Mouse (Mus musculus): ENCODE results near the gene Ssbp3.

DNA sequence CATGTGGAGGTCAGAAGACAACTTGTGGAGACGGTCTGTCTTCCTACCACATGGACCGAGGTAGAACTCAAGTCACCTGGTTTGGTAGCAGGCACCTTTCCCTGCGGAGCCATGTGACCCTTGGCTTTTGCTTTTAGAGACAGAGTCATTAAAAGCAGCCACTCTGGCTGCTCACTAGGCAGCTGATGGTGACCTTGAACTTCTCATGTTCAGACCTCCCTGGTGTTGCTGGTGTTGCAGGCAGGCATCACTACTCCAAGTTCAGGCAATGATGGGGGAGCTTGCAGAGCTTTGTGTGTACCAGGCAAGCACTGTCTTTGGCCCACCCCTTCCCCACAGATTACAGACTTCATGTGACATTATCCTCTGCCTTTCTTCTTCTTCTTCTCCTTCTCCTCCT lies 11.0 kb upstream of the Ssbp3 start:
- TF ChIP-seq CTCF (IDR thresholded peaks at IDR 0.05; ENCODE audit: borderline replicate concordance, insufficient read depth, low read length), result no peak
- no peak for TF ChIP-seq POLR2A (IDR thresholded peaks at IDR 0.05; ENCODE audit: low read depth, low read length)
